Mouse (Mus musculus): ENCODE data around the gene Itpr1.

Itpr1 gene

GRCm38 (mm10) chr6:108212881-108213295 lies at the start of gene Itpr1:
TSS of gene Itpr1 (plus strand) at chr6:108213096.
- peak; percentile 95 to 97 for DNase-seq

GRCm38 (mm10) chr6:108164935-108165334 lies 48.0 kb upstream of the Itpr1 start:
- no peak for DNase-seq

- no peak for DNase-seq
Observed at GRCm38 (mm10) chr6:108165598-108165997, 47.3 kb upstream of the Itpr1 start.

GRCm38 (mm10) chr6:108167946-108168680 lies 44.8 kb upstream of the Itpr1 start:
- DNase-seq = no peak

GRCm38 (mm10) chr6:108168723-108169122 lies 44.2 kb upstream of the Itpr1 start:
- no peak for DNase-seq

GRCm38 (mm10) chr6:108169466-108169865 lies 43.4 kb upstream of the Itpr1 start:
- no peak for DNase-seq

- DNase-seq = no peak
Observed at GRCm38 (mm10) chr6:108172219-108172618, 40.7 kb upstream of the Itpr1 start.

GRCm38 (mm10) chr6:108174181-108174580 lies 38.7 kb upstream of the Itpr1 start:
- DNase-seq = no peak

- DNase-seq = no peak
Observed at GRCm38 (mm10) chr6:108179087-108179486, 33.8 kb upstream of the Itpr1 start.

GRCm38 (mm10) chr6:108184847-108185684 lies 27.8 kb upstream of the Itpr1 start, which contains the start of gene Sumf1:
TSS of gene Sumf1 (minus strand) at chr6:108185582.
- DNase-seq = peak; percentile 92 to 94

GRCm38 (mm10) chr6:108185685-108186009 lies 27.2 kb upstream of the Itpr1 start:
- no peak for DNase-seq

GRCm38 (mm10) chr6:108190690-108191089 lies 22.2 kb upstream of the Itpr1 start:
- no peak for DNase-seq

GRCm38 (mm10) chr6:108192632-108193031 lies 20.3 kb upstream of the Itpr1 start:
- DNase-seq = no peak

- no peak for DNase-seq
Observed at GRCm38 (mm10) chr6:108196665-108197064, 16.2 kb upstream of the Itpr1 start.

- DNase-seq = no peak
Observed at GRCm38 (mm10) chr6:108197117-108197516, 15.8 kb upstream of the Itpr1 start.

- no peak for DNase-seq
Observed at GRCm38 (mm10) chr6:108198286-108198685, 14.6 kb upstream of the Itpr1 start.

GRCm38 (mm10) chr6:108204322-108204721 lies 8.6 kb upstream of the Itpr1 start:
- no peak for DNase-seq

- DNase-seq = no peak
Observed at GRCm38 (mm10) chr6:108206145-108206544, 6.8 kb upstream of the Itpr1 start.

GRCm38 (mm10) chr6:108206914-108207566 lies 5.9 kb upstream of the Itpr1 start:
- no peak for DNase-seq

GRCm38 (mm10) chr6:108211896-108212880 lies 708 bp upstream of the Itpr1 start:
- peak; percentile 24 to 31 for DNase-seq

GRCm38 (mm10) chr6:108213481-108214293 lies 791 bp downstream of the Itpr1 start:
- peak in 1 of 2 experiments; percentile 21 for DNase-seq

Data from cerebellum, postnatal 36 days (tissue).